Mouse (Mus musculus) stomach, embryonic 14.5 days (tissue): ENCODE results near the gene Ralbp1. TPM values are rescaled to one million over a fixed set of nuclear protein-coding genes. Genes with fewer than 3 reads are reported as not detected.

Experiments
- ATAC-seq: fragments of 200-750 bp; cut with Nextera tagmentation; 2 replicates; pipeline ENCODE4 v1.8.0; 2017; ENCODE audit warnings: low read depth, moderate TSS enrichment; ENCODE audit not compliant: insufficient number of reproducible peaks, insufficient read depth, low FRiP score
- H3K27ac ChIP-seq: fragments of 300-500 bp; sonication (generic); 2 replicates; pipeline ENCODE4 v1.5.1; 2014; ENCODE audit warnings: mild to moderate bottlenecking, low read length, moderate library complexity, mixed read lengths
- H3K27me3 ChIP-seq: fragments of 300-500 bp; sonication (generic); 2 replicates; pipeline ENCODE4 v1.6.1; 2014; ENCODE audit warnings: low read length, control low read depth, mixed read lengths; ENCODE audit not compliant: control insufficient read depth, insufficient read depth
- H3K36me3 ChIP-seq: fragments of 300-500 bp; sonication (generic); 2 replicates; pipeline ENCODE4 v1.6.1; 2014; ENCODE audit warnings: mild to moderate bottlenecking, control low read depth, low read length, moderate library complexity, mixed read lengths; ENCODE audit not compliant: control insufficient read depth, insufficient read depth
- H3K4me1 ChIP-seq: fragments of 300-500 bp; sonication (generic); 2 replicates; pipeline ENCODE4 v1.6.1; 2014; ENCODE audit warnings: low read length, control low read depth, mixed read lengths; ENCODE audit not compliant: control insufficient read depth, insufficient read depth
- H3K4me2 ChIP-seq: fragments of 300-500 bp; sonication (generic); replicated peaks from 2 replicates; pipeline ENCODE4 v1.6.1; 2014; ENCODE audit warnings: low read depth, low read length, control low read depth
- H3K4me3 ChIP-seq: fragments of 300-500 bp; sonication (generic); 2 replicates; pipeline ENCODE4 v1.5.1; 2014; ENCODE audit warnings: low read depth, low read length, control low read depth
- H3K9ac ChIP-seq: fragments of 300-500 bp; sonication (generic); replicated peaks from 2 replicates; pipeline ENCODE4 v1.6.1; 2014; ENCODE audit warnings: low read depth, mild to moderate bottlenecking, control low read depth, low read length, moderate library complexity, mixed read lengths
- H3K9me3 ChIP-seq: fragments of 300-500 bp; sonication (generic); 2 replicates; pipeline ENCODE4 v1.6.1; 2016; ENCODE audit warnings: low read depth, low read length, control low read depth; ENCODE audit not compliant: control insufficient read depth
- WGBS: fragments of 180-500 bp; shearing (Covaris S2); extraction: QIAGEN DNeasy Blood & Tissue Kit; methylation state at CpG from one replicate; pipeline ENCODE4 v1.1.7; 2014; 5-methylcytosine and 5-hydroxymethylcytosine counted together
- polyA plus RNA-seq: library from polyadenylated mRNA; unstranded; fragments of >200 nt; fragmentation: Nextera tagmentation; extraction: Ambion mirVana; gene quantifications from 2 replicates; pipeline ENCODE4 v1.2.1, GENCODE M21; 2014

Ralbp1 gene
- polyA plus RNA-seq, 1 experiment from 2014 or later, result 97.3 TPM

DNA sequence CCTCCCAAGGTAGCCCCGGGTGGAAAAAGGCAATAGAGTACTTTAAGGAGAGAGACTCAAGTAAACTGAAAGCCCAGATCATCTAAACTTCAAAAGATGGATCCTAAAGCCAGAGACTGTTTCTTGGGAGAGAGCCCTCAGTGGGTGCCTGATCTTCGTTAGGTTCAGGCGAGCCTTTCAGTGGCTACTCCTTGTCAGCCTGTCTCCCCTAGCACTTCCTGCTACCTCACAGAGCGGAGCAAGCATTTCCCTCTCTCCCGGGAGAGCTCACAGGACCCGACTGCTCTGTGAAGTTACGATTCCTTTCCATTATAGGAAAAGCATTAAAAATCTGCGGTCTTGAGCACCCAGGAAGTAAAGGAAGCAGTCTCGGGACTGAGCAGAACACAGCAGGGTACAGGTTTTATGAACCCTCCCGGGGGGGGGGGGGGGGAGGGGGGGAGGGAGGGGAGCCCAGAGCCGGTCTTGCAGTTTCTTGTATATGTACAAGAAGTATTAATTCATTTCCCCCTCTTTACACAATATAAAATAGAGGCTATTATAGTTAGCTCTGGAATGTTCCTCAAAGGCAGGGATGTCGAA is 20.8 kb upstream of the Ralbp1 start:
- ATAC-seq, result peak; percentile 42; the same call in 1 of the 2 replicates
- H3K4me3 ChIP-seq, result no peak overlapping the region

DNA sequence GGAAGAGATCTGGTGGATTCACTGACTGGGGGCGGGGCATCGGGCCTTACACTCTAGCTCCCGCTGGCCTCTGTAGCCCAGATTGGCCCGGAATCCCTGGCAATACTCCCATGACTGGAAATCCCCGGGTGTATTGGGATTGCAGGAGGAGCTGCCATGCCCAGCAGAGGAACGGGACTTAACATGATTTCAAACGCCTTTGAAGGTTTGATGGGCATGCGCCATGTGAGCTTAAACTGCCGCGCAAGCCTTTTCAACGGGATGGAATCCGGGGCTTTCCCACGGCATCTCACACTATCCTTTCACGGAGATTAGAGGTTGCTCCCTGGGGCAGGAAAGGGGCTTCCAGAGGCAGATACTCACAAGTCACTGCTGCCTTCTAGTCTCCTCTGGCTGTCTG is 19.6 kb upstream of the Ralbp1 start:
- no peak overlapping the region for H3K4me3 ChIP-seq
- no peaks in the 10 kb centered on the region for H3K36me3 ChIP-seq
- no peak overlapping the region for H3K27ac ChIP-seq
- 84% methylated on average over 14 of the region's 14 CpGs for WGBS
- ATAC-seq, result no peak
- no peak overlapping the region for H3K9ac ChIP-seq
- no peak overlapping the region for H3K4me2 ChIP-seq
- no peaks in the 10 kb centered on the region for H3K27me3 ChIP-seq
- peaks cover 13% of the 10 kb centered on the region; the same call in 1 of the 2 replicates for H3K4me1 ChIP-seq
- peaks cover 3% of the 10 kb centered on the region; the same call in 1 of the 2 replicates for H3K9me3 ChIP-seq

More for the DNA sequence above, 20.8 kb upstream of the Ralbp1 start:
- Histone ChIP-seq H3K27me3 (no peaks in the 10 kb centered on the region), H3K9ac (no peak overlapping the region), H3K4me1 (peaks cover 13% of the 10 kb centered on the region; the same call in 1 of the 2 replicates), H3K36me3 (no peaks in the 10 kb centered on the region), H3K27ac (peak overlapping the region; percentile 55; the same call in 1 of the 2 replicates), H3K4me2 (0 out of 2 replicates have a peak overlapping the region, but pooled peaks have one; percentile 10), H3K9me3 (peaks cover 3% of the 10 kb centered on the region; the same call in 1 of the 2 replicates)
- 32% methylated on average over 12 of the region's 12 CpGs for WGBS

DNA sequence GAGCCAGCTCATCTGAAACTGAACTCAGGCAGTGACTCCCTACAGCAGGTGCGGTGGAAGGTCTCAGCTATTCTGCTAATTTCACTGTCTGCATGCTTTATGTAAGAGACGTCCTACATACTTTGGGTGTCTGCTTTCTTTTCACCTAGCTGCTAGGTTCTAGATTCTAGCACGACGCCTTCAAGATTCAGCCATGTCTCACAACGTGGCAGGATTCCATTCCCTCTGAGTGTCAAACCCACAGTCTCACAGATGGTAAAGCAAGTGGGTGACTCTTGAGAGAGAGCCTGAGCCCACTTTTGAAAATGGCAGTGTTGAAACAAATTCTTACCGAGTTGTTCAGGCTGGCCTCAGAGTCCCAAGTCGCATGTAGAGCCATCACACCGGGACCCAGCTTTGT is 18.2 kb upstream of the Ralbp1 start:
- no peak overlapping the region for H3K9ac ChIP-seq
- H3K36me3 ChIP-seq, result no peaks in the 10 kb centered on the region
- H3K4me2 ChIP-seq, result no peak overlapping the region
- H3K27me3 ChIP-seq, result no peaks in the 10 kb centered on the region
- H3K9me3 ChIP-seq, result peaks cover 3% of the 10 kb centered on the region; the same call in 1 of the 2 replicates
- H3K27ac ChIP-seq, result no peak overlapping the region
- WGBS, result 94% methylated on average over 8 of the region's 8 CpGs
- H3K4me1 ChIP-seq, result peaks cover 13% of the 10 kb centered on the region; the same call in 1 of the 2 replicates
- no peak for ATAC-seq
- no peak overlapping the region for H3K4me3 ChIP-seq

DNA sequence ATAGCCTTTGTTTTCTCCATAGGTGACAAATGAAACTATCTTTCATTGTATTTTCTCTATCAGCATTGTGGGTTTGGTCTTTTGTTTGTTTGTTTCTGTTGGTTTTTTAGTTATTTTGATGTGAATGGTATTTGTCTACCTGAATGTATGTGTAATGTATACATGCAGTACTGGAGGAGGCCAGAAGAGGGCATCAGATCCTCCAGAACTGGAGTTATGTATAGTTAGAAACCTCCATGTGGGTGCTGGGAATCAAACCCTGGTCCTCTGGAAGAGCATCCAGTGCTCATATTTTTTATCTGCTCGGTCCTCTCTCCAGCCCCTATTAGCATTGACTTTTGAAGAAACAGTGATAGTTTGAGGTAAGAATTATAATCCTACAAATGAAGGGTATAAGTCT is 17.4 kb upstream of the Ralbp1 start:
- H3K27ac ChIP-seq, result no peak overlapping the region
- peaks cover 13% of the 10 kb centered on the region; the same call in 1 of the 2 replicates for H3K4me1 ChIP-seq
- H3K9me3 ChIP-seq, result peaks cover 3% of the 10 kb centered on the region; the same call in 1 of the 2 replicates
- no peaks in the 10 kb centered on the region for H3K27me3 ChIP-seq
- 94% methylated on average over 1 of the region's 1 CpGs for WGBS
- ATAC-seq, result no peak
- H3K36me3 ChIP-seq, result no peaks in the 10 kb centered on the region
- H3K4me2 ChIP-seq, result no peak overlapping the region
- no peak overlapping the region for H3K4me3 ChIP-seq
- H3K9ac ChIP-seq, result no peak overlapping the region

DNA sequence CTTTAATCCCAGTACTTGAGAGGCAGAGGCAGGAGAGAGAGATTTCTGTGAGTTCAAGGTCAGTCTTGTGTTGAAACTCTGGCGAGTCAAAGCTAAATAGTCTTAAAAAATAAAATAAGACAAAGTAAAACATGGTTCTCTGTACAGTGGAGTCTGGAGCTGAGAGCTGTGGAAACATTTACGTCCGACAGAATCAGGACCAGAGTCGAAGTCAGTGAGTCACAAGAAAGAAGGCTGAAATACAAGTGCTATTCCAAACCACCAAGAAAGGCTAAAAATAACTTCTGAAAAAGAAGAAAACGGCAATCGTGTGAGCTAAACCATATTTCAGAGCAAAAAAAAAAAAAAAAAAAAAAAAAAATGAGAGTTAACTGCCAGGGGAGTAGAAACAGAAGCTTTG is 16.7 kb upstream of the Ralbp1 start:
- Histone ChIP-seq H3K4me2 (no peak overlapping the region), H3K27me3 (no peaks in the 10 kb centered on the region), H3K9ac (no peak overlapping the region), H3K36me3 (no peaks in the 10 kb centered on the region), H3K9me3 (peaks cover 3% of the 10 kb centered on the region; the same call in 1 of the 2 replicates), H3K27ac (no peak overlapping the region), H3K4me3 (no peak overlapping the region), H3K4me1 (peaks cover 13% of the 10 kb centered on the region; the same call in 1 of the 2 replicates)
- no peak for ATAC-seq
- 72% methylated on average over 6 of the region's 6 CpGs for WGBS

DNA sequence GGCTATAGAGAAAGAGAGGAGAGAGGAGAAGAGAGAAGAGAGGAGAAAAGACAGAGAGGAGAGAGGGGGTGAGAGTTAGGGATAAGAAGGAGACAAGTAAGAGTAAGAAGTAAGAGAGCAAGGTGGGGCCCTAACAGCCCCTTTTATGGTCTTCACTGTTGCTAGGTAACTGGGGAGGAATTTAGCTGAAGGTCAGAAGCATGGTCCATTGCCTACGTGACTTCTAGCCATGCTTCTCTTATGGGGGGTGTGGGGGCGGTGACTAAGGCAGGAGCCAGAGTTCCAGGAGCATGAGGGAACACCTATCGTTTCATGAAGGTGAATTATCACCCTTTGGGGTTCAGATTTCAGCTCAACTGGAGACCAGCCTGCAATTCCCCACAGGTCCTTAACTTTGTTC is 10.4 kb upstream of the Ralbp1 start:
- Histone ChIP-seq H3K4me3 (no peak overlapping the region), H3K4me1 (no peaks in the 10 kb centered on the region), H3K27me3 (no peaks in the 10 kb centered on the region), H3K9ac (no peak overlapping the region), H3K36me3 (no peaks in the 10 kb centered on the region), H3K27ac (no peak overlapping the region), H3K9me3 (no peaks in the 10 kb centered on the region), H3K4me2 (no peak overlapping the region)
- ATAC-seq, result no peak
- whole genome bisulfite sequencing, result 55% methylated on average over 3 of the region's 3 CpGs

DNA sequence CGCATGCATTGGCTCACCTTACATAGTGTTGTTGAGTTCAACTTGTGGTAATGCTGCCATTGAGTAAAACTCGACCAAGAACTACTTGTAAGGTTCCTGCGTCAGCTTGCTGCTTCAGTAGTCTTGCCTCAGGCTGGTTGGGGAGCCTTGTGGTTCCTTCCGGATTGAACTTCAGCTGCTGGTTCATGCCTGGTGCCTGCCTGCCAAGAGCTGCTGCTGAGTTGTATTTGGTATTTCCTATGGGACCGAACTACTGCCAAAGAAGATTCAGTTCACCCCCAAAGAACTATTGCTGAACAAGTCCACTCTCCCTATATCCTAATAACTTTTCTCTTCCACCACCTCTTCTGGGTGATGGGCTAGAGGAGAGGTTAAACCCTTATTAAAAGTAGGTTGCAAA is 3.9 kb upstream of the Ralbp1 start:
- H3K9me3 ChIP-seq, result no peaks in the 10 kb centered on the region
- no peak overlapping the region for H3K27ac ChIP-seq
- WGBS, result 85% methylated on average over 5 of the region's 5 CpGs
- H3K27me3 ChIP-seq, result no peaks in the 10 kb centered on the region
- no peak overlapping the region for H3K4me2 ChIP-seq
- no peak overlapping the region for H3K9ac ChIP-seq
- ATAC-seq, result no peak
- H3K4me3 ChIP-seq, result no peak overlapping the region
- peaks cover 5% of the 10 kb centered on the region; the same call in 1 of the 2 replicates for H3K4me1 ChIP-seq
- no peaks in the 10 kb centered on the region for H3K36me3 ChIP-seq

DNA sequence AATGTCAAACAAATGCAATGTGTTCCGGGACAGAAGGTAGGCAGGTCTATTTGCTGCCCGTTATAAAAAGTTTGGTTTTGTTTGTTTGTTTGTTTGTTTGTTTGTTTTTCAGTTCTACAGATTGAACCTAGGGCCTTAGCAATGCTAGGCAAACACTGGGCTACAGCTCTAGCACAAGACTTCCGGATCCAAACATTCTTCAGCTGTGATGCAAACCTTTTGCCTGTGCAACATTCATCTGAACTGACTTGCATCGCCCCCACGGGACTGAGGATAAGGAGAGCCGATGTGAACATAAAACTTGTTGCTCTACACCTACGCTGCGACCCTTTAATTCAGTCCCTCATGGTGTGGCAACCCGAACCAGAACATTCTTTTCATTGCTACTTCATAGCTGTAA is 973 bp upstream of the Ralbp1 start:
- H3K4me1 ChIP-seq, result peaks cover 12% of the 10 kb centered on the region; the same call in 1 of the 2 replicates
- no peaks in the 10 kb centered on the region for H3K27me3 ChIP-seq
- H3K4me2 ChIP-seq, result peak overlapping the region; percentile 68; the same call in 1 of the 2 replicates
- WGBS, result 62% methylated on average over 9 of the region's 9 CpGs
- no peaks in the 10 kb centered on the region for H3K9me3 ChIP-seq
- no peak for ATAC-seq
- H3K9ac ChIP-seq, result no peak overlapping the region; the same call in 1 of the 2 replicates
- peak overlapping the region; percentile 89; the same call in 1 of the 2 replicates for H3K4me3 ChIP-seq
- H3K27ac ChIP-seq, result peak overlapping the region; percentile 99; the same call in 1 of the 2 replicates
- H3K36me3 ChIP-seq, result no peaks in the 10 kb centered on the region

DNA sequence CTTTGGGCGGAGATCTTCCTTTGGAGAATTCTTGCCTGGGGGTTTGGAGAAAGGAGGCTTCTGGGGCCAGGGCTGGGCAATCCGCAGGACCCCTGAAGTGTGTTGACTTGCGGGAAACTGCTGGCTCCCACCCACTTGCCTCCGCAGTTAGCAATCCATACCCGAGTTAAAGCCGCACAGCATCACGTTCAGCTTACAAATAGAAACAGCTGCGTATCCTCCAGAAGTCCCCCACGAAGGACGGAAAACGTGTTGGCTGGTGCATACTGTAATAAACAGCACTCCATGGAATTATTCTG is 251 bp downstream of the Ralbp1 start:
- peaks cover 12% of the 10 kb centered on the region; the same call in 1 of the 2 replicates for H3K4me1 ChIP-seq
- no peaks in the 10 kb centered on the region for H3K36me3 ChIP-seq
- peak overlapping the region; percentile 89 for H3K4me3 ChIP-seq
- no peaks in the 10 kb centered on the region for H3K9me3 ChIP-seq
- H3K27me3 ChIP-seq, result no peaks in the 10 kb centered on the region
- under 1% methylated on average over 11 of the region's 11 CpGs for WGBS
- peak overlapping the region; percentile 99 for H3K27ac ChIP-seq
- no peak for ATAC-seq
- H3K4me2 ChIP-seq, result peak overlapping the region; percentile 68
- H3K9ac ChIP-seq, result peak overlapping the region; percentile 45
